Mouse (Mus musculus) intestine, postnatal 0 days (tissue): ENCODE results near the gene Tmem88. TPM values are rescaled to one million over a fixed set of nuclear protein-coding genes. Genes with fewer than 3 reads are reported as not detected.

Experiments used
- ATAC-seq: fragments of 200-750 bp; cut with Nextera tagmentation; 2 replicates; pipeline ENCODE4 v1.8.0; 2017; ENCODE audit warnings: mild to moderate bottlenecking, moderate TSS enrichment, moderate library complexity
- H3K27ac ChIP-seq: fragments of 300-500 bp; sonication (generic); 2 replicates; pipeline ENCODE4 v1.5.1; 2014; ENCODE audit warnings: mild to moderate bottlenecking, low read depth, low read length, moderate library complexity
- H3K27me3 ChIP-seq: fragments of 300-500 bp; sonication (generic); replicated peaks from 2 replicates; pipeline ENCODE4 v1.6.1; 2014; ENCODE audit warnings: low read length, mixed read lengths; ENCODE audit not compliant: control insufficient read depth, insufficient read depth
- H3K36me3 ChIP-seq: fragments of 300-500 bp; sonication (generic); 2 replicates; pipeline ENCODE4 v1.6.1; 2014; ENCODE audit warnings: mild to moderate bottlenecking, moderate library complexity; ENCODE audit not compliant: control insufficient read depth, insufficient read depth
- H3K4me1 ChIP-seq: fragments of 300-500 bp; sonication (generic); replicated peaks from 2 replicates; pipeline ENCODE4 v1.6.1; 2014; ENCODE audit warnings: antibody characterized with exemption, low read length, mixed read lengths; ENCODE audit not compliant: control insufficient read depth, insufficient read depth
- H3K4me2 ChIP-seq: fragments of 300-500 bp; sonication (generic); replicated peaks from 2 replicates; pipeline ENCODE4 v1.6.1; 2014; ENCODE audit warnings: low read depth, mild to moderate bottlenecking, moderate library complexity
- H3K4me3 ChIP-seq: fragments of 300-500 bp; sonication (generic); 2 replicates; pipeline ENCODE4 v1.5.1; 2014; ENCODE audit warnings: low read depth, low read length
- H3K9ac ChIP-seq: fragments of 300-500 bp; sonication (generic); 2 replicates; pipeline ENCODE4 v1.6.1; 2014; ENCODE audit warnings: mild to moderate bottlenecking, low read depth, low read length
- H3K9me3 ChIP-seq: fragments of 300-500 bp; sonication (generic); 2 replicates; pipeline ENCODE4 v1.6.1; 2016; ENCODE audit warnings: mixed run types; ENCODE audit not compliant: control insufficient read depth
- CTCF ChIP-seq: sonication (generic); IDR thresholded peaks from 2 replicates; pipeline ENCODE4 v1.5.1; 2016; ENCODE audit warnings: low read depth, mild to moderate bottlenecking, control low read depth, antibody characterized with exemption, moderate library complexity
- WGBS: fragments of 180-500 bp; shearing (Covaris S2); extraction: QIAGEN DNeasy Blood & Tissue Kit; methylation state at CpG from one replicate; pipeline ENCODE4 v1.1.7; 2014; 5-methylcytosine and 5-hydroxymethylcytosine counted together
- polyA plus RNA-seq: library from polyadenylated mRNA; unstranded; fragments of >200 nt; fragmentation: Nextera tagmentation; extraction: Ambion mirVana; gene quantifications from 2 replicates; pipeline ENCODE4 v1.2.1, GENCODE M21; 2015

Gene Tmem88
- polyA plus RNA-seq, 1 experiment from 2014 or later, result 24.9 TPM

- WGBS, result under 1% methylated on average over 45 of the region's 45 CpGs
- H3K9ac ChIP-seq, result peak overlapping the region; percentile 47
- peaks cover 16% of the 10 kb centered on the region for H3K4me1 ChIP-seq
- TF ChIP-seq CTCF, result no peak; the same call in 1 of the 2 replicates
- no peaks in the 10 kb centered on the region for H3K36me3 ChIP-seq
- peaks cover 9% of the 10 kb centered on the region; the same call in 1 of the 2 replicates for H3K27me3 ChIP-seq
- peak overlapping the region; percentile 95 for H3K27ac ChIP-seq
- no peaks in the 10 kb centered on the region for H3K9me3 ChIP-seq
- peak overlapping the region; percentile 47 for H3K4me3 ChIP-seq
- peak; percentile 77 for ATAC-seq
- peak overlapping the region; percentile 86 for H3K4me2 ChIP-seq
Measured at GRCm38 (mm10) chr11:69418481-69419442, 20.7 kb upstream of the Tmem88 start.

DNA sequence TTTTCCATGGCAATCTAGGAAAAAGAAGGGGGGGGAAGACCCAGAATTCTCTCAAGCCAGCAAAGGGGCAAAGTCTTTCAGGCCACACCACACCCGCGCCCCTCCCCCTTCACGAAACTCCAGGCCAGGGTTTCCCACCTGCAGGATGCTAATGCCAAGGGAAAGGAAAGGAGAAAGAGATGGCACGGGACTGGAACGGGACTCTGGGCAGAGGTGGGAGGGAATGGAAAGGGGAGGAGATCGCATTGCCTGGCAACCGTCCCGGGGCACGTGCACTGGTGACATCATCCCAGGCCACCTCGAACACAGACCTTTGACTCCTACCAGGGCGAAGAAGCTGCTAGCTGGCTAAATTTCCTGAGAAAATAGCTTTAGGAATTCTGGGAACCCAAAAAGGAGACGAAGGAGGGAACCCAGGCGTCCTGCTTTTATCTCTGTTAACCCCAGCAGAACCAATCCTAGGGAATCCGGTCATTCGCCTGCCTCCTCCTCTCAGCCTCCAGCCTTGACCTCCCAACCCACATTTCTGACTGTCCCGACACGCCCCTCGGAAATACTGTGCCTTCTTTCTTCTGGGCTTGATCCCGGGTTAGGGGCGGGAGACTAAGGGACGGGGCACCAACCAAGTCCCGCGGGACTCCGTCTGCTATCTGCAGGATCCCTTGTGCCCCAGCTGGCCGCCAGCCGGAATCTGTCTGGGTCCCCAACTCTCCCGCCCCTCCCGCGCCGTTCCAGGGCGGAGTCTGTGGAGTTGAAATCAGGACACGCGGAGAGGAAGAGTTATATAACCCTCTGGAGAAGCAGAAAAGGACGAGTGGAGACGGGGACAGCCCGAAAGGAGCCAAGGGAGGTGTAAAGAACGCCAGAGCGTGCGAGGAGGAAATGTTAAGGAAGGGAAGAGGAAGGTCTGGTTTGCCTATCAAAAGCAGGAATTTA lies 19.7 kb upstream of the Tmem88 start:
- Histone ChIP-seq H3K9me3 (no peaks in the 10 kb centered on the region), H3K4me3 (peak overlapping the region; percentile 47), H3K4me1 (peaks cover 16% of the 10 kb centered on the region), H3K36me3 (no peaks in the 10 kb centered on the region; the same call in 1 of the 2 replicates), H3K27ac (peak overlapping the region; percentile 95), H3K9ac (peak overlapping the region; percentile 47), H3K27me3 (peaks cover 9% of the 10 kb centered on the region; the same call in 1 of the 2 replicates), H3K4me2 (peak overlapping the region; percentile 86)
- TF ChIP-seq CTCF, result no peak
- under 1% methylated on average over 39 of the region's 39 CpGs for WGBS
- peak; percentile 72 for ATAC-seq

GRCm38 (mm10) chr11:69416921-69417448 lies 19.0 kb upstream of the Tmem88 start:
- Histone ChIP-seq H3K4me3 (peak overlapping the region; percentile 47), H3K9ac (peak overlapping the region; percentile 47), H3K9me3 (no peaks in the 10 kb centered on the region), H3K27ac (peak overlapping the region; percentile 95), H3K27me3 (peaks cover 9% of the 10 kb centered on the region; the same call in 1 of the 2 replicates), H3K4me2 (peak overlapping the region; percentile 86), H3K4me1 (peaks cover 16% of the 10 kb centered on the region), H3K36me3 (no peaks in the 10 kb centered on the region; the same call in 1 of the 2 replicates)
- no peak for ATAC-seq
- TF ChIP-seq CTCF, result no peak
- 5% methylated on average over 8 of the region's 8 CpGs for WGBS

GRCm38 (mm10) chr11:69416509-69416908 lies 18.5 kb upstream of the Tmem88 start:
- peaks cover 16% of the 10 kb centered on the region for H3K4me1 ChIP-seq
- peak overlapping the region; percentile 86 for H3K4me2 ChIP-seq
- H3K9ac ChIP-seq, result peak overlapping the region; percentile 60; the same call in 1 of the 2 replicates
- peaks cover 8% of the 10 kb centered on the region; the same call in 1 of the 2 replicates for H3K27me3 ChIP-seq
- H3K36me3 ChIP-seq, result no peaks in the 10 kb centered on the region; the same call in 1 of the 2 replicates
- H3K4me3 ChIP-seq, result peak overlapping the region; percentile 47
- 4% methylated on average over 4 of the region's 4 CpGs for WGBS
- TF ChIP-seq CTCF, result no peak
- ATAC-seq, result no peak
- H3K27ac ChIP-seq, result peak overlapping the region; percentile 93
- no peaks in the 10 kb centered on the region for H3K9me3 ChIP-seq

GRCm38 (mm10) chr11:69415668-69416451 lies 17.8 kb upstream of the Tmem88 start:
- H3K4me3 ChIP-seq, result peak overlapping the region; percentile 47
- H3K4me1 ChIP-seq, result peaks cover 16% of the 10 kb centered on the region
- no peaks in the 10 kb centered on the region; the same call in 1 of the 2 replicates for H3K36me3 ChIP-seq
- peak overlapping the region; percentile 60 for H3K9ac ChIP-seq
- 2% methylated on average over 15 of the region's 25 CpGs for WGBS
- H3K4me2 ChIP-seq, result peak overlapping the region; percentile 86
- peaks cover 2% of the 10 kb centered on the region; the same call in 1 of the 2 replicates for H3K27me3 ChIP-seq
- no peak for TF ChIP-seq CTCF
- no peak for ATAC-seq
- H3K27ac ChIP-seq, result peak overlapping the region; percentile 93
- no peaks in the 10 kb centered on the region for H3K9me3 ChIP-seq
